Mouse (Mus musculus): ENCODE measurements around the gene Rbfox2.

DNA sequence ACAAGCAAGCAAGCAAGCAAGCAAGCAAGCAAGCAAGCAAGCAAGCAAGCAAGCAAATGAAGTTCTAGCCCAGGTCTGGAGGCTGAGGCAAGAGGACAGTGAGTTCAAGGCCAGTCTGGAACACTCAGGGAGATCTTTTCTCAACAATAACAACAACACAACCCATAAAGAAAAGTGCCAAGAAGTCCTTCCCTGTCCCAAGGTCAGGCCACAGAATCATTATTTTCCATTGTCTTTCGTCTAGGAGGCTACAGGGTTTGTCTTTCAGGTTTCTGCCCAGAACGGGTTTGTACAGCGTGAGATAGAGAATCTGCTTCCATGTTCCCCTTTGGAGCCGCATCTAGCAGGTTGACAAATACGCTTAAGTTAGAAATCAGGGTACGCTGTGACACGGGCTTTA is 43.3 kb upstream of the Rbfox2 start:
- TF ChIP-seq CTCF (IDR thresholded peaks at IDR 0.05; ENCODE audit: low read depth) (no peak), EP300 (optimal IDR thresholded peaks at IDR 0.05) (no peak)
